Mouse (Mus musculus) kidney, postnatal 0 days (tissue): ENCODE results near the gene Fam107b. TPM values are rescaled to one million over a fixed set of nuclear protein-coding genes. Genes with fewer than 3 reads are reported as not detected.

Source experiments
- ATAC-seq: fragments of 200-750 bp; cut with Nextera tagmentation; replicated peaks from 2 replicates; pipeline ENCODE4 v1.8.0; 2017; ENCODE audit warnings: low read depth, moderate number of reproducible peaks, moderate TSS enrichment, moderate library complexity; ENCODE audit not compliant: low FRiP score
- DNase-seq: peaks from one replicate; pipeline ENCODE4 v3.0.0-alpha.2; 2016; ENCODE audit warnings: low spot score
- H3K27ac ChIP-seq: fragments of 300-500 bp; sonication (generic); 2 replicates; pipeline ENCODE4 v1.5.1; 2014; ENCODE audit warnings: mild to moderate bottlenecking
- H3K27me3 ChIP-seq: fragments of 300-500 bp; sonication (generic); 2 replicates; pipeline ENCODE4 v1.6.1; 2014; ENCODE audit warnings: low read length, mixed read lengths; ENCODE audit not compliant: insufficient read depth
- H3K36me3 ChIP-seq: fragments of 300-500 bp; sonication (generic); 2 replicates; pipeline ENCODE4 v1.6.1; 2014; ENCODE audit warnings: low read length, mixed read lengths; ENCODE audit not compliant: insufficient read depth
- H3K4me1 ChIP-seq: fragments of 300-500 bp; sonication (generic); replicated peaks from 2 replicates; pipeline ENCODE4 v1.6.1; 2014; ENCODE audit warnings: antibody characterized with exemption, low read length, mixed read lengths; ENCODE audit not compliant: insufficient read depth
- H3K4me2 ChIP-seq: fragments of 300-500 bp; sonication (generic); 2 replicates; pipeline ENCODE4 v1.6.1; 2014; ENCODE audit warnings: mild to moderate bottlenecking, low read length, moderate library complexity, mixed read lengths
- H3K4me3 ChIP-seq: fragments of 300-500 bp; sonication (generic); replicated peaks from 2 replicates; pipeline ENCODE4 v1.5.1; 2014; ENCODE audit warnings: low read depth, low read length
- H3K9ac ChIP-seq: fragments of 300-500 bp; sonication (generic); 2 replicates; pipeline ENCODE4 v1.6.1; 2014; ENCODE audit warnings: low read depth, low read length
- H3K9me3 ChIP-seq: fragments of 300-500 bp; sonication (generic); replicated peaks from 2 replicates; pipeline ENCODE4 v1.6.1; 2016; ENCODE audit warnings: low read length, inconsistent platforms, mixed read lengths
- CTCF ChIP-seq: IDR thresholded peaks from 2 replicates; pipeline ENCODE4 v1.5.1; 2016; ENCODE audit warnings: antibody characterized with exemption, low read depth, mild to moderate bottlenecking, moderate library complexity
- WGBS: fragments of 180-500 bp; shearing (Covaris S2); extraction: QIAGEN DNeasy Blood & Tissue Kit; methylation state at CpG from one replicate; pipeline ENCODE4 v1.1.7; 2014; 5-methylcytosine and 5-hydroxymethylcytosine counted together
- polyA plus RNA-seq: library from polyadenylated mRNA; unstranded; fragments of >200 nt; fragmentation: Nextera tagmentation; extraction: Ambion mirVana; gene quantifications from 2 replicates; pipeline ENCODE4 v1.2.1, GENCODE M21; 2015

Fam107b gene
- polyA plus RNA-seq, 1 experiment from 2014 or later: 62.6 TPM

GRCm38 (mm10) chr2:3727225-3727930, 157.1 kb downstream of the Fam107b start:
- H3K27ac ChIP-seq: 0 out of 2 replicates have a peak overlapping the region, but pooled peaks have one; percentile 76
- H3K9me3 ChIP-seq: no peaks in the 10 kb centered on the region
- WGBS: 56% methylated on average over 5 of the region's 5 CpGs
- H3K36me3 ChIP-seq: no peaks in the 10 kb centered on the region
- H3K4me3 ChIP-seq: no peak overlapping the region
- no peak for TF ChIP-seq CTCF
- H3K4me1 ChIP-seq: peaks cover 31% of the 10 kb centered on the region
- no peak for DNase-seq
- peak; percentile 47; the same call in 1 of the 2 replicates for ATAC-seq
- no peak overlapping the region for H3K9ac ChIP-seq
- no peaks in the 10 kb centered on the region for H3K27me3 ChIP-seq
- no peak overlapping the region for H3K4me2 ChIP-seq

- peaks cover 31% of the 10 kb centered on the region for H3K4me1 ChIP-seq
- 96% methylated on average over 4 of the region's 4 CpGs for WGBS
- H3K4me3 ChIP-seq: no peak overlapping the region
- no peak overlapping the region for H3K27ac ChIP-seq
- DNase-seq: no peak
- ATAC-seq: no peak
- no peak overlapping the region for H3K9ac ChIP-seq
- no peaks in the 10 kb centered on the region for H3K27me3 ChIP-seq
- TF ChIP-seq CTCF: no peak
- no peaks in the 10 kb centered on the region for H3K36me3 ChIP-seq
- H3K4me2 ChIP-seq: no peak overlapping the region
- H3K9me3 ChIP-seq: no peaks in the 10 kb centered on the region
Measured at GRCm38 (mm10) chr2:3728090-3728489, 157.8 kb downstream of the Fam107b start.

- no peak overlapping the region for H3K4me3 ChIP-seq
- WGBS: 65% methylated on average over 3 of the region's 3 CpGs
- no peaks in the 10 kb centered on the region for H3K27me3 ChIP-seq
- DNase-seq (no peak), ATAC-seq (no peak)
- H3K36me3 ChIP-seq: no peaks in the 10 kb centered on the region
- TF ChIP-seq CTCF: no peak
- H3K4me2 ChIP-seq: no peak overlapping the region
- peak overlapping the region; percentile 48; the same call in 1 of the 2 replicates for H3K27ac ChIP-seq
- H3K9ac ChIP-seq: no peak overlapping the region
- H3K4me1 ChIP-seq: peaks cover 31% of the 10 kb centered on the region
- H3K9me3 ChIP-seq: no peaks in the 10 kb centered on the region
Measured at GRCm38 (mm10) chr2:3729586-3729985, 159.3 kb downstream of the Fam107b start.

- DNase-seq (peak; percentile 64), ATAC-seq (no peak)
- no peaks in the 10 kb centered on the region for H3K9me3 ChIP-seq
- peak overlapping the region; percentile 48 for H3K27ac ChIP-seq
- peaks cover 31% of the 10 kb centered on the region for H3K4me1 ChIP-seq
- 0 out of 2 replicates have a peak overlapping the region, but pooled peaks have one; percentile 13 for H3K4me2 ChIP-seq
- WGBS: 37% methylated on average over 10 of the region's 10 CpGs
- H3K9ac ChIP-seq: 0 out of 2 replicates have a peak overlapping the region, but pooled peaks have one; percentile 23
- H3K4me3 ChIP-seq: no peak overlapping the region
- H3K27me3 ChIP-seq: no peaks in the 10 kb centered on the region
- no peaks in the 10 kb centered on the region for H3K36me3 ChIP-seq
- TF ChIP-seq CTCF: no peak
Measured at GRCm38 (mm10) chr2:3730744-3731143, 160.5 kb downstream of the Fam107b start.

- no peak for TF ChIP-seq CTCF
- Histone ChIP-seq H3K27ac (peak overlapping the region; percentile 48; the same call in 1 of the 2 replicates), H3K4me2 (no peak overlapping the region), H3K27me3 (no peaks in the 10 kb centered on the region), H3K9ac (no peak overlapping the region), H3K36me3 (no peaks in the 10 kb centered on the region), H3K9me3 (no peaks in the 10 kb centered on the region), H3K4me1 (peaks cover 28% of the 10 kb centered on the region), H3K4me3 (no peak overlapping the region)
- ATAC-seq (no peak), DNase-seq (no peak)
- WGBS: 83% methylated on average over 14 of the region's 14 CpGs
Measured at GRCm38 (mm10) chr2:3731316-3732015, 161.2 kb downstream of the Fam107b start.

GRCm38 (mm10) chr2:3737917-3738694, 167.8 kb downstream of the Fam107b start:
- no peak overlapping the region for H3K9ac ChIP-seq
- H3K4me3 ChIP-seq: no peak overlapping the region
- WGBS: 54% methylated on average over 6 of the region's 6 CpGs
- ATAC-seq (no peak), DNase-seq (no peak)
- H3K27ac ChIP-seq: no peak overlapping the region
- H3K36me3 ChIP-seq: no peaks in the 10 kb centered on the region
- TF ChIP-seq CTCF: no peak
- no peak overlapping the region for H3K4me2 ChIP-seq
- no peaks in the 10 kb centered on the region for H3K9me3 ChIP-seq
- peaks cover 9% of the 10 kb centered on the region; the same call in 1 of the 2 replicates for H3K4me1 ChIP-seq
- H3K27me3 ChIP-seq: no peaks in the 10 kb centered on the region
